1 mouse cellular context compared by ENCODE assay signal in the genomic region with DNA sequence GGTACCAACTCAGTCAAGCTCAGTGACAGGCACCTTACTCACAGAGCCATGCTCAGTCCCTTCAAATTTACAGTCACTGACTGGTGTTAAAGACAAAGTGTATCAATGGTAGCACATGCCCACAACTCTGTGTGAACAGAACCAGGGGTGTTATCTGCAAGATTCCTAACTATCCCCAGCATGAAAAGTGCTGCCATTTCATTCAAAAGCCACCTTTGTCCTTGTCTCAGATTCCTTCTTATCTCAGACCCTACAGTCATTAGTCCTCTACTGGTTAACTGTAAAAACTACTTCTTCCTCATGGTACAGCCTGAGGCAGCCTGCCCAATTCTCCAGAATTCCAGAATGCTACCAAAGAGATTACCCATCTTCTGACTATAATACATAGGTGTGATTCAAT.
TF ChIP-seq lines count a peak whose summit lies in the region.

No protein-coding gene starts in this region.

TF ChIP-seq in MEL, 35 proteins besides CTCF, POLR2A, EP300 and RAD21 (continued from another document):
- TF ChIP-seq MEF2A (IDR thresholded peaks at IDR 0.05; ENCODE audit: extremely low read depth, insufficient replicate concordance, low read depth, low read length, poor library complexity, severe bottlenecking), result no peak
- TF ChIP-seq TBP (IDR thresholded peaks at IDR 0.05; ENCODE audit: low read depth, low read length), result no peak
- TF ChIP-seq SMC3 (IDR thresholded peaks at IDR 0.05; ENCODE audit: low read depth, low read length), result no peak
TF ChIP-seq in MEL: peak in this region for 7.
